Mouse (Mus musculus): ENCODE measurements around the gene Ube2cbp.

DNA sequence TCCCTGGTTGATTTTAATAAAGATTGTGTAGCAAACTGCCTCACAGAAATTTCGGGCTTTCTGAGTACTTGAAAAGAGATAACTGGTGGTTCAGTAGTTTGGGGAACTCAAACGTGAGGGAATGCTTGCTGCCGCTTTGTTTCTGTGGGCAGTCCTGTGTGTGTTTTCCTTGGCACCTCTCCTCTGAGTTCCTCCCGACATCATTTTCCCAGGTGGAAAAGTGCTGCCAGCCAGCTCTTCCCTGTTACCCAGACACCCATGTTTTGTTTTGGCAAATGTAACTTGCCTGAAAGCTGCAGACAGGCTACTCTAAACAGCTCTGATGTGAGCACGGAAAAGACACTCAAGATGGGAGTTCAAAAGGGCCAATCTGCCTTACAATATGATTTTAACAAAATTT, 166.6 kb downstream of the Ube2cbp start:
- TF ChIP-seq CTCF (IDR thresholded peaks at IDR 0.05; ENCODE audit: low read depth) (no peak), EP300 (IDR thresholded peaks at IDR 0.05; ENCODE audit: low read depth) (no peak)
